Mouse (Mus musculus) embryonic fibroblast, embryonic 13.5 days (primary cell): Measurements from ENCODE around the gene Ramp1.

Experiments
- CTCF ChIP-seq: IDR thresholded peaks from 2 replicates; pipeline ENCODE4 v1.5.1; 2011; ENCODE audit warnings: mild to moderate bottlenecking, control low read depth, low read length, moderate library complexity, borderline replicate concordance; ENCODE audit not compliant: insufficient read depth
- POLR2A ChIP-seq: IDR thresholded peaks from 2 replicates; pipeline ENCODE4 v1.6.1; 2011; ENCODE audit warnings: low read depth, mild to moderate bottlenecking, control low read depth, low read length, moderate library complexity

GRCm38 (mm10) chr1:91180723-91181122 lies 1.1 kb downstream of the Ramp1 start:
- TF ChIP-seq CTCF (no peak), POLR2A (no peak)
